Mouse (Mus musculus) heart, postnatal 0 days (tissue): ENCODE measurements at regions not wholly inside any gene's neighbourhood (a gene's known extent, or its start where the extent isn't known, plus 50 kb on each side); places are given as distances from the start of the nearest gene placed in this dataset.
"Not testable (repeated sequence)": the region's sequence is repeated elsewhere in the genome, so short reads cannot be mapped to it uniquely, and the experiment has no call there.

Experiments
- CTCF ChIP-seq: IDR thresholded peaks from 2 replicates; pipeline ENCODE4 v1.5.1; 2016; ENCODE audit warnings: antibody characterized with exemption, control low read depth, low read depth
- EP300 ChIP-seq: IDR thresholded peaks from 2 replicates; pipeline ENCODE4 v1.6.1; 2016; ENCODE audit warnings: antibody characterized with exemption, low read depth

GRCm38 (mm10) chr12:51133676-51134075, 214.2 kb upstream of the G2e3 start:
- TF ChIP-seq CTCF, EP300: not testable (repeated sequence)
